Mouse (Mus musculus): ENCODE measurements around the gene Emc9. TPM values are rescaled to one million over a fixed set of nuclear protein-coding genes. Genes with fewer than 3 reads are reported as not detected.

Gene Emc9
- total RNA-seq (2021), result 10 to 100 TPM; 27.8 to 36.4 TPM

- intact Hi-C loops (cut with DNase I), result no loop called here
- DNase-seq, result peak; percentile 62
Measured at GRCm38 (mm10) chr14:55584702-55585565, at the start of gene Emc9. TSS of gene Emc9 (minus strand) at chr14:55585302.

- intact Hi-C loops (cut with DNase I), result no loop called here
- peak; percentile 29 for DNase-seq
Measured at GRCm38 (mm10) chr14:55629312-55629711, 44.2 kb upstream of the Emc9 start.

- intact Hi-C loops (cut with DNase I), result no loop called here
- DNase-seq, result no peak
Measured at GRCm38 (mm10) chr14:55628077-55628827, 43.1 kb upstream of the Emc9 start.

GRCm38 (mm10) chr14:55618486-55619195 is 33.5 kb upstream of the Emc9 start:
- intact Hi-C loops (cut with DNase I), result no loop called here
- DNase-seq, result no peak

GRCm38 (mm10) chr14:55617822-55618221 is 32.7 kb upstream of the Emc9 start, which contains the start of gene Rec8:
TSS of gene Rec8 (plus strand) at chr14:55618037.
- intact Hi-C loops (cut with DNase I), result no loop called here
- DNase-seq, result peak; percentile 45

- DNase-seq, result no peak
- intact Hi-C loops (cut with DNase I), result no loop called here
Measured at GRCm38 (mm10) chr14:55616844-55617243, 31.7 kb upstream of the Emc9 start.

GRCm38 (mm10) chr14:55615876-55616275 is 30.8 kb upstream of the Emc9 start:
- intact Hi-C loops (cut with DNase I), result no loop called here

GRCm38 (mm10) chr14:55614565-55615178 is 29.6 kb upstream of the Emc9 start:
- intact Hi-C loops (cut with DNase I), result no loop called here
- no peak for DNase-seq

More at GRCm38 (mm10) chr14:55615876-55616275, 30.8 kb upstream of the Emc9 start:
- no peak for DNase-seq

- no peak for DNase-seq
Measured at GRCm38 (mm10) chr14:55613346-55613745, 28.2 kb upstream of the Emc9 start.

GRCm38 (mm10) chr14:55608339-55608738 is 23.2 kb upstream of the Emc9 start:
- intact Hi-C loops (cut with DNase I), result no loop called here
- DNase-seq, result no peak

More at GRCm38 (mm10) chr14:55613346-55613745, 28.2 kb upstream of the Emc9 start:
- intact Hi-C loops (cut with DNase I), result no loop called here

- intact Hi-C loops (cut with DNase I), result no loop called here
- DNase-seq, result no peak
Measured at GRCm38 (mm10) chr14:55605743-55606459, 20.8 kb upstream of the Emc9 start.

- intact Hi-C loops (cut with DNase I), result no loop called here
- no peak for DNase-seq
Measured at GRCm38 (mm10) chr14:55604823-55605222, 19.7 kb upstream of the Emc9 start.

GRCm38 (mm10) chr14:55603633-55604576 is 18.8 kb upstream of the Emc9 start:
- intact Hi-C loops (cut with DNase I), result no loop called here

GRCm38 (mm10) chr14:55603271-55603632 is 18.1 kb upstream of the Emc9 start, which contains the start of gene Irf9:
TSS of gene Irf9 (plus strand) at chr14:55603571.
- intact Hi-C loops (cut with DNase I), result no loop called here
- DNase-seq, result no peak

More at GRCm38 (mm10) chr14:55603633-55604576, 18.8 kb upstream of the Emc9 start:
- DNase-seq, result peak; percentile 85

GRCm38 (mm10) chr14:55598521-55599390 is 13.7 kb upstream of the Emc9 start:
- intact Hi-C loops (cut with DNase I), result no loop called here
- no peak for DNase-seq

GRCm38 (mm10) chr14:55596036-55596690 is 11.1 kb upstream of the Emc9 start:
- intact Hi-C loops (cut with DNase I), result no loop called here
- peak; percentile 48 for DNase-seq

- intact Hi-C loops (cut with DNase I), result no loop called here
- DNase-seq, result no peak
Measured at GRCm38 (mm10) chr14:55592226-55592625, 7.1 kb upstream of the Emc9 start.
